Mouse (Mus musculus): ENCODE measurements at regions not wholly inside any gene's neighbourhood (a gene's known extent, or its start where the extent isn't known, plus 50 kb on each side); places are given as distances from the start of the nearest gene placed in this dataset.

DNA sequence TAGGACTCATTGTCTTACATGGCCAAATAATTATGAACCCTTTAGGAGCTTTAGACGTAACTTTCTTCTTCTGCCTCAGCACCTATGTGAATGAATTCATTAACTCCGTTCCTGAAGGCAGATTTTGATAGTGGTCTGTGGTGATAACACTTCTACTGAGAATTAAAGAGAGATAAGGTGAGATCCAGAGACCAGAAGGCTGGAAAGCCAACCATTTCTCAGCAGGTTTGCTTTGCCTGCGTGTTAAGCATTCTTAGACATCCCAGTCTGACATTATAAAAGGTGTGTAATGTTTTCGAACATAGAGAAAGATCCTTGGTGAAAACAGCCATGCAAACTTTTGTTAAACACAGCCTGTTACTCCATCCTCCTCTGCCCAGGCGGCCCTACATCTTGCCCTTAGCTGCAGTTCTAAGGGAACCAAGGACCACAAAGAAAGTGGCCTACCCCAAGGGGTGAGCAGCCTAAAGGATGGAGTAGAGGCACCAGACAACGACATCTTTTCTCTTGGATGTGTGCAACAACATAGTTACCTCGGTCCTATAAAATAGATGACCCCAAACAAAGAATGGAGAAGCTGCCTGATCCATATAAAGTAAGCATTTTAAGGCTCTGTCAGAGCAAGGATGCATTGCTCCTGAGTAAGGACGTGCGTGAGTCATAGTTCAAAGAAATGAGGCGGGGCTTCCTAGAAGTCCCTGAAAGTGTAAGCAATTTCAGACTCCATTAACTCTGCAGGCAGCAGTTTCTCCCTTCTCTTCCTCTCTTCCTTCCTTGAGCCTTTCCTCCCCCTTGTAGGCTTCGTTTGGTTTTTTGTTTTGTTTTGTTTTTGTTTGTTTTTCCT, 55.1 kb upstream of the Xpr1 start:
- DNase-seq, result no peak
- intact Hi-C loops (cut with DNase I), result no loop called here

DNA sequence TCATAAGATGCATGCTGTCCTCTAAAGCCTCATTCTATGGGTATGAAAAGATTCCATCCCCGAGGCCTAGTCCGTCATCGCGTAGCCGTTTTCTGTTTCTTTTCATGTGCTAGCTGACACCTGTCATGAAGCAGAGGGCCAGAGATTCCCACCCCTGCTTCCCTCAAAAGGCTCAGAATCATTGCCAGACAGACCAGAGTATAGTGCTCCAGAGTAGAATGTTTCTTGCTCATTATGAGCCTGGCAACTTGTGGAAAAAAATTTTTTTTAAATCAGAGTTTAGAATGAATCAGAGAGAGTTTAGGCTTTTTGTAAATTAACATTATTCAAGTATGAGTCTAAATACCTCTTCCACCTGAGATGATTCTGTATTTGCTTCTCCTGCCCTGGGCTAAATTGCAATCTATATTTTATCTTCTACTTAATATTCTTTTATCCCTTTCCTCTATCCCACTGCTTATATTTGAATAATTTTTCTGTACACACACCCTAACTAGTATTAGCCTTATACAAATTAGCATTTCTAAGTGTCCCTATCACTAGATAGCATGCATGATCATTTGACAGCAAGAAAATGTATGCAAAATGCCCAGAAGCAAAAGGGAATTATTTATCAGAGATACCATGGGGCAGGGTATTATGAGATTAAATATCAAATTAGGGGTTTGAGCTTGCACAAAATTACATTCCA, 55.9 kb upstream of the Xpr1 start:
- intact Hi-C loops (cut with DNase I), result no loop called here
- no peak for DNase-seq

DNA sequence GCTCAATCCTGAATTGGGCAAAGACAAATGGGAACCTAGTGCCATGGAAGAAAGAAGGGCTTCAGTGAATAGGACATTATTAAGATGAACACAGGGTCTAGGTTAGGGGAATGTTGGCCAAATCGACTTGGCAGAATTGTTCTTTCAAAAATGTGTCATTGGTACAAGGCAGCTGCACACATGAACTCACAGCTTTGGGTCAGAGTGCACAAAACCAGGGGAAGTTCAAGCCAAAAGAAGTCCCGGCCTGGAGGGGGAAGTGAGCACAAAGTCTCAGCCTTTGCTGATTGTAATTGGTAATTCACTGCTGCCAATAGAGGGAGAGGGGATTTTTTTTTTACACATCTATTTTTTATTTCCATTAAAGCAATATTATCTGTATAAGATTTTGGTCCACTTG, 57.8 kb upstream of the Xpr1 start:
- intact Hi-C loops (cut with DNase I), result no loop called here
- DNase-seq, result no peak

DNA sequence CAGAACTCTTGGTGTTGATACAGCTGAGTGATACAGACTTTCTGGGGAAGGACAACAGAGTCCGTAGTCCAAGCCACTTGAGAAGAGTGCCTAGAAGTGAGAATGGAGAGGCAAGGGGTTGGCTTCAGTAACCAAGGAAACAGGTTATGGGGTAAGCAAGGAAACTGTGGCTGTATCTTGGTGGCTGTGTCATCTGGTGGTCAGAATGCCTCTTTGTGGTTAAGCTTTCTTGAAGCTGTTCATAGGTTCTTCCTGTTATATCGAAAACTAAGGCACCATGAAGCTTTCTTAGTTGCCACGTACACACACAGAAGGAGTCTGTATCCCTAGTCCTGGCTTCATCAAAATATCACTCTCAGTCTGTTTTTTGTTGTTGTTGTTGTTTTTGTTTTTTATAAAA, 59.0 kb upstream of the Xpr1 start:
- DNase-seq, result no peak
- intact Hi-C loops (cut with DNase I), result no loop called here

DNA sequence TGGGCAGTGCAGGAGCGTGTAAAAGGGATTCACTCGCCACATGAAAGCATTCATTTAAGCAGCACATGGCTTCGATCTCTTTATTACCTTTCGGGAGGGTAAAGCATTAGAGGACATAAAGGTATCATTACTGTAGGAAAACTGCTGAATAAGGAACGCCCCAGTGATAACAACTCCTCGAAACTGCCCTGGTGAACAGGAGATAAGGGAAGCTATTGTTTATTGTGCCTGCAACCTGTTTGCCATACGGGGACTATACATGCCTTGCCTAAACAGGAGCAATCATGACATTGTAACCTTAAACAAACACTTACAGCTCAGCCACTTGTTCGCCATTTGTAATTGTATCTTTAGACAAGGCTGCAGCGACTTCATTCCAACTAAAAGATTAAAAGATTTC, 64.9 kb upstream of the Xpr1 start:
- intact Hi-C loops (cut with DNase I), result no loop called here
- DNase-seq, result no peak

DNA sequence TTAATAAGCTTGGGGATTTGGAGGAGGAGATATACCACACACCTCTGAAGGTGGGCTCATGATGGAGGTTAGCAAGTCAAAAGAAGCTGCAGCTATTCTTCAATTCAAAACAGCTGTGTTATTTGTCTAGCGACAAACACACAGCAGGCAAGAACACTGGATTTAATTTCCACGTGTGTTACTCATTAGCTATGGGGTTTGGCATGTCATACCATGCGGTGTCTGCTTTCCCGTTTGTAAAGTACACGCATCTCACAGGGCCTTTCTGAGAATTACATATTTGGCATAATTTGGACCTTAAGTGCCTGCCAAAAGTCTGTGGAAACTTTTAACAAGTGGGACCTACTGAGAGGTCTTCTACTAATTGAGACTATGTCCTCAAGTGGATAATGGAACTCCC, 65.5 kb upstream of the Xpr1 start:
- intact Hi-C loops (cut with DNase I), result no loop called here

DNA sequence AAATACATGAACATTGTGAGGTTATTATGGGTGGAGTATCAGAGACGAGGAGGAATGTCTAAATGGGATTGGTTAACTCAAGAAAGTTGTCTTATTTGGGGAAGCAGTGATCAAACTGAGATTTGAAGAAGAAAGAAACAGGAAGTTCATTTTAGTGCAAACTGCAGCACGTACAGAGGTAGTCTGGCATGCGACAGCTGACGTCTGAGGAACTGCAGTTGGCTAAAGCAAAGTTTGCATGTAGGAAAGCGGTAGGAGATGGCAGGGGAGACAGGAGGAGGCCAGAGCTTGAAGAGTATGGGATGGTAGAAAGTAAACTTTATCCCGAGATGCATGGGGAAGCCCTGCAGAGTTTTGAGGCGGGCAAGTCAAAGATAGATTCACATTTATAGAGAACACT, 66.5 kb upstream of the Xpr1 start:
- intact Hi-C loops (cut with DNase I), result no loop called here
- DNase-seq, result no peak

More for the DNA sequence above, 65.5 kb upstream of the Xpr1 start:
- no peak for DNase-seq

DNA sequence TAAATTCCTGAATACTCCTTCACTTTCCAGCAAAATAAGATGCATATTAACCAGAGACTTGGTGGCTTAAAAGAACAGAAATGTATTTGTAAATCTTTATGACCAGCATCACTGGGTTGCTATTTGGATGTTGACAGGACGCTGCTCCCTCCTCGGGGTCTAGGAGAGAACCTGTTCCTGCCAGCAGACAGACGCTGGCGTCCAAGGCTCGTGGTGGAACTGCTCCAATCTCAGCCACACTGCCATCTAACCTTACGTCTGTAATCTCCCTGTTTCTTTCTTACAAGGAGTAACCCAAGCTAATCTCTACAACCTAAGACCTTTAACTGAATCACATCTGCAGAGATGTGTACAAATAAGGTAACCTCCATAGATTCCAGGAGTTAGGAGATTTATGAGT, 70.1 kb upstream of the Acbd6 start:
- no peak for DNase-seq
- intact Hi-C loops (cut with DNase I), result no loop called here

DNA sequence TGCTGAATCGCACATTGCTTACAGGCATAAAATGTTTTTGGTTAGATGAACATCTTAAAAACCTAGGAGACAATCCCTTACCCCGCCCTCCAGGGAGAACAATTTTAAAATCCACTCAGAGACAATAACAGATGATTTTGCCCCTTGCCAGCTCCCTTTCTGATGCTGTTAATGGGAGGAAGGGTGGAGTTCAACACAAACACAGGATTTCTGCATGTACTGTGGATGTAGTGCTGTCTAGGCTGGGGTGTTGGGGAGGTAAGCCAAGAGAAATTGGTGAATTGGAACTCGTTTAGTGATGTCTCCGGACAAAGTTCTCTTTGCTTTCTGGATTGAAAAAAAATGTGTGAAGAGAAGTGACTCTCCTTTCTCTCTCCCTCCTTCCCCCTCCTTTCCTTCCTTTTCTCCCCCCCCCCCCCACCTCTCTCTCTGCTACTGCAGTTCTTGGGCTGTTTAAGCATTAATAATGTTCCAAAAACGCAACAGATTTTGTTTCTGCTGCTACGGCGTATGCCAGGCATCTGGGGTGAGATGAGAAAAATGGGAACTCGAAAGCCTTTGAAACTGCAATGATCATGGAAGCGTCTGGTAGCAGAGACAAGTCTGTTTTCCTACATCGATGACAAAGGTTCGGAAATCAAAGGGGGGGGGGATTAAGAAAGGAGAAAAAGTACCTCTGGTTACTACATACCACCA, 68.8 kb upstream of the Acbd6 start:
- intact Hi-C loops (cut with DNase I), result no loop called here
- no peak for DNase-seq

DNA sequence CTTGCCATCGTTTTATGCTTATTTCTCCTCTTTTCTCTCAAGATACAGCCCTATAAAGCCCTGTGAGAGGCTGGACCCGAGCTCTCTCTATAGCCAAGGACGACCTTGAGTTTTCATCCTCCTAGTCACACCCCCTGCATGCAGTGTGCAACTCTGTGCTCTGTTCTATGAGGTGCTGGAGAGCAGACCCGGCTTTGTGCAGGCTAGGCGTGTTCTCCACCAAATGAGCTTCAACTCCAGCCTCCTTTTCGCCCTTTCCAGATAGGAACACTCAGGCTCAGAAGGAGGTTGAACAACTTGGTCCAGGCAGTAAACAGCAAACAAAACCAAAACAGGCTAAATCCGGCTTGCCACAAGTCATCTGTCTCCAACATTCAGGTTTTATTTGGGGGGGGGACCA, 67.8 kb upstream of the Acbd6 start:
- intact Hi-C loops (cut with DNase I), result no loop called here
- no peak for DNase-seq

DNA sequence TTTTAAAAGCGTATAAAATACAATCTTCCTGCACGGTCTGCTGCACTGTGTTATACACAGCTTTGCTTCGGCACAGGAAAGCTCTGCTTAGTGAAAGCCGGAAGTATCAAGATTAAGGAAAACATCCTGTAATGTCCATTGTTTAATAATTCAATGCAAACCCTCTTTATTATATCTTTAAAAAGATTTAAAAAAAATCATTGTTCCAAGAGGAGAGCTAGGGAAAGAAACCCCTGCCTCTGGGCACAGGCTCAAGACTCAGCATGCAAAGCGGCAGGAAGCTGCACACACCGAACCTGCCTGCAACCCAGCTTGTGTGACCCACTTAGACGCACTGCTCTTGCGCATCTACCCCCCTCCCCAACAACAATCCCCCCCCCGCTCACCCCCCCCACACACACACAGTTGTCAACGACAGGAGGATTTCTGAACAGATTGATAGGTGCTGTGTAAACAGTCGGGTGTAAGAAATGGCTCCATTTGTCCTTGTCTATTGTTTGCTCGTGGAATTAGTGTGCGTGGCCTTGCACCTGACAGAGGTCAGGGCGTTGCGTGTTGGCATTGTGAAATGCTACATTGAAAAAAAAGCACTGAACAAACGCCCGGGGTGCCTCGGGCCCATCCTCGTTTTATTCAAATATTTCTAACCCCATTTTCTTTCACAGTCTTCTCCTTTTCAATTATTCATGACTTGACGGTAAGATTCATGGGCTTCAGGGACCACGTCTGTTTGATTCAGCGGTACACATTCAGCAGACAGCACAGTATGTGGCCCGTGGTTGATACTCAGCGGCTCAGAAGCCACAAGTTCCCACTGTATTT, 66.5 kb upstream of the Acbd6 start:
- intact Hi-C loops (cut with DNase I), result no loop called here
- DNase-seq, result peak; percentile 40

DNA sequence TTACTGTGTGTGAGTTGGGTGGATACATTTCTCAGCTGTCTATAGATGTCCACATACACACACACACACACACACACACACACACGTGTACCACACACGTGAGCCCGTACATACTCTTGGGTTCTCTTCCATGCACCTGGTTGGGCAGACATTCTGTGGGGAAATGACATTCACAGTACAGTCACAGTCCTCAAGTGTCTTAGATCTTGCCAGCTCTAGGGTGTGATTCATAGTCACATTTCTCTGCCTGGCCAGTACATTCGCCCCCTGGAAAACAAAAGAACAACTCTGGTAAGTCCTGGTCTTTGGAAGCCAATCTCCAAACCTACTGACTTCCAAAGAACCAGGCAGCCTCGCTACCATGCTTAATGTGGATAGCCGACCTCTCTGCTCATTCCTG, 64.6 kb upstream of the Acbd6 start:
- no peak for DNase-seq
- intact Hi-C loops (cut with DNase I), result no loop called here

DNA sequence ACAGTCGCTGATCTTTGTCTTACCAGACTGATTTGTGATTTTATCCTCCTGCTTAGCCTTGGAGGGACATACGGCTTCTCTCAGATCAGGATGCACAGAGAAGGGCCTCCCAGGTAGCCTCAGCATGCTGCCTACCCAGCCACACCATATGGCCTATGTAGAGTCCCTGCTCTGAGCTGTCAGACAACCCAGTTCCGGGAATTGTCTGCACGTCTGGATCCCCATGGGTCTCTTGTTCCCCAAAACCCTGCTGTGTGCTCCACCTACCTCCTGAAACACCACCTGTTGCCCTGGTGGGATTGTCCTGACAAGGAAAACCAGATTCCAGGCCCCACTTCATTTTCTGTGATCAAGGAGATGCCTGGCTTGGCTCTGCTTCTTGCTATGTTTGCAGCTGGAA, 64.1 kb upstream of the Acbd6 start:
- no peak for DNase-seq
- intact Hi-C loops (cut with DNase I), result no loop called here

DNA sequence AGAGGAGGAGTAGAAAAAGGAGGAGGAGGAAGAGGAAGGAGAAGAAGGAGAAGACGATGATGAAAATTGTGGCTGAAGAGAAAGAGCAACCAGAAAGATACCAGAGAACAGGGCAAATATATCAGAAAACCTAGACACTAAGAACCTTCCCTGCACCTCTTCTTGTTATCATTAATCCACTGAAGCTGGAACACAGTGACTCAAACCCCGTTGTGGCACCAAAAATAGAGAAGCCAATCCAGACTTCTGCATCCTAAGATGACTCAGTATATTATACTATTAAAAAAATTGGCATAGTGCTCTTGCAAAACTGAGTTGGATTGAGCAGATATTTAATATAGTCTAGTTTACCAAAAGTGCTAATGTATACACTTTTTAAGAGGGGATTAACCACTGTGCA, 63.6 kb upstream of the Acbd6 start:
- intact Hi-C loops (cut with DNase I), result no loop called here
- DNase-seq, result no peak

DNA sequence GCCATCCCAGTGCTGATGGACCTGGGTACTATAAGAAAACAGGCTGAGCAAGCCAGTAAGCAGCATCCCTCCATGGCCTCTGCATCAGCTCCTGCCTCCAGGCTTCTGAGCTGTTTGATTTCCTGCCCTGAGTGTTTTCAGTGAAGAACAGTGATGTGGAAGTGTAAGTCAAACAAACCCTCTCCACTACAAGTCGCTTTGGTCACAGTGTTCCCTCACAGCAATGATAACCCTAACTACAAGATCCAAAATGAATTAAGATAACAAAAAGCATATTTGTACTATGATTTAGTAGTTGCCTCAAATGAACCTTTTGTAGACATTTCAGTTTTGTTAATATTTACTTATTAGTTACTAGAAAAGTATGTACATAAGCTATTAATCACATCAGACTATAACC, 58.2 kb upstream of the Acbd6 start:
- intact Hi-C loops (cut with DNase I), result no loop called here

DNA sequence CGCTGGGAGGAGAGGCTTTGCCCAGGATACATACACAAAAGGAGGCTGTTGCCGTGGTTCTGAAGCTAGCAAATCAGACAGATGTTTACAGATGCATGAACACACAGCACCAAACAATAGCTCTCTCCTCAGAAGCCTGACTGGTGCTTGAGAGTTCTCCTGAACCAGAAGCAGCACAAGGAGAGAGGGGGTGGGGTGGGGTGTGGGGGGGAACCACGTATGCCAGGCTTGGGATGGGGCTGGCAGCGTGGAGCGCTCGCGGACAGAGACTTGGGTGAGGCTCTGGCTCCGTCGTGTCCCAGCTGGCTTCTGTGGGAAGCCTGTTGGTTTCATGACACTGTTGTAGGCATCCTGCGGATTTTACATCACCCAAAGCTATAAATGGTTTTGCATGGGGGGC, 55.1 kb upstream of the Acbd6 start:
- no peak for DNase-seq
- intact Hi-C loops (cut with DNase I), result no loop called here

More for the DNA sequence above, 58.2 kb upstream of the Acbd6 start:
- no peak for DNase-seq

DNA sequence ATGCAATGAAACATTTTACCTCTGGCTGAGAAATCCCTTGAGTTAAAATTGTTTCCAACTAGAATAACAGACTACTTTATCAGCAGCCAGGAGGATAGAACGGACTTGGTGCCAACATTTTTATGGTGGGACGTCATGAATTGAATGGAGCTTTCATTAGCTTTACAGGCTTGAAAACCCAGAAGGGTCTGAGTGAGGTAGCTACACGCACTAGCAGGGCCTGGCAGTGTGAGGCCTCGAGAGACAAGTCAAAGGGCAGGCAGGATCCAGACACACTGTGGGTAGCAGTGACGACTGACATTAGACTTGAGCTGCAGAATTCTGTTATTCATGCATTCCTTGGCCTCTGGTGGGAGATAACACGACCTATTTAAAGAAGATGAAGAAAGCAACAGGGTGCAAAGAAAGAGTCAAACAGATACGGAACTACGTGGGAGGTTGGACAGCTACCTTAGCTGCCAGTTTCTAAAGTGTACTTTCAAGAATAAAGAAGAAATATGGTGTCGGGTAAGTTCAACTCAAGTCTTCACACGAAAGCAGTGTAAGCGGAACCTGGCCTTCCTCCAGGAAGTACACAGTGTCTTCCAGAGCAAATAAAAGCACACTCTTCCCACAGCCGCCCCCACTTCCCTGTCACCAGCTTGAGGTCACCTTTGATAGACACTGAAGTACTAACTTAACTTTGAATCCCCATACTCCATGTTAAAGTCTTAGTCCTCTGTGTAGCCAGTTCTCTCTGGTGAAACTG, 53.2 kb upstream of the Acbd6 start:
- intact Hi-C loops (cut with DNase I), result no loop called here
- no peak for DNase-seq

DNA sequence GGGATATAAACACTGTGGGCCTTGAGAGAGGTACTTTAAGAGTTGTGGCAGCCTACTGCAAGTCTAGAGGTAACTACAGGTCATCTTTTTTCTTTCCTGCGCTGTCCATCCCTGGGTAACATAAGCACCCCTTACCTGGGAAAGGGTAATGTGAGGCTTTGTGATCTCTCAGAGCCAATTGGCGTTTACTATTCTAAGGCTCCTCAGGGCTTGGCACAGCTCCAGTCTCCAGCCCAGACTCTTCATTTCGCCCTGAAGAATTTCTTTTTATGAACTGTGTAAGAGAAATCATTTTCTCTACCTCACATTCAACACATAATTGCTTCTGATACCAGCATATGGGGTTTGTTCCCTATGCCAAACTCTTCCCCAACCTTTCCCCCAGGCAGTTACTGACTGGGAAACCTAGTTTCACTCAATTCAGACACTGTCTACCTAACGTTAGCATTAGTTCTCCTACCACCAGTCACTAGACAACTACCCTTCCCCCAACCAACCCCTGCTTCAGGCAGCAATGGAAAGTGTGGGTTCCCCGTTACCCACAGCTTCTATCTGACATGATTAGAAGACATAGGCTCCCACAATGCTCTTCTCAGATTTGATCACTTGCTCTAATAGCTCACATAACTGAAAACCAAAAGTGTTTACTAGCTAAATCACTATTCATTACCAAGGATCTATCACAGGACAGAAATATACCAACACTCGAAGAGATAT, 52.4 kb upstream of the Acbd6 start:
- intact Hi-C loops (cut with DNase I), result no loop called here
- DNase-seq, result no peak

Data from left cerebral cortex, postnatal 4 days (tissue).